Mouse (Mus musculus) ES-Bruce4 (cell line): ENCODE results near the gene Fyn.

ENCODE experiments used
- CTCF ChIP-seq: IDR thresholded peaks from one replicate; pipeline ENCODE4 v1.8.1; 2011; ENCODE audit warnings: low read depth, low read length
- EP300 ChIP-seq: IDR thresholded peaks from 2 replicates; pipeline ENCODE4 v1.6.1; 2011; ENCODE audit warnings: low read depth, low read length; ENCODE audit not compliant: insufficient read depth

- TF ChIP-seq CTCF = no peak
- TF ChIP-seq EP300 = no peak
Observed at GRCm38 (mm10) chr10:39587973-39588746, 219.5 kb downstream of the Fyn start.
